Mouse (Mus musculus) T-cell, adult 2 months (primary cell): ENCODE measurements around the gene Rad18.
"Not testable (repeated sequence)": the region's sequence is repeated elsewhere in the genome, so short reads cannot be mapped to it uniquely, and the experiment has no call there.

Experiments used
- DNase-seq: peaks from one replicate; pipeline ENCODE4 v3.0.0; 2022; ENCODE audit warnings: low spot score

Gene Rad18

GRCm38 (mm10) chr6:112696056-112696950 lies at the start of gene Rad18:
Gene Rad18 (minus strand): TSS chr6:112696686.
- peak; percentile 92 for DNase-seq

- DNase-seq: no peak
Observed at GRCm38 (mm10) chr6:112742297-112742696, 45.8 kb upstream of the Rad18 start.

- no peak for DNase-seq
Observed at GRCm38 (mm10) chr6:112741766-112742165, 45.3 kb upstream of the Rad18 start.

GRCm38 (mm10) chr6:112739635-112740034 lies 43.1 kb upstream of the Rad18 start:
- no peak for DNase-seq

- no peak for DNase-seq
Observed at GRCm38 (mm10) chr6:112738924-112739323, 42.4 kb upstream of the Rad18 start.

- DNase-seq: no peak
Observed at GRCm38 (mm10) chr6:112736471-112736870, 40.0 kb upstream of the Rad18 start.

- DNase-seq: no peak
Observed at GRCm38 (mm10) chr6:112735054-112735453, 38.6 kb upstream of the Rad18 start.

- DNase-seq: no peak
Observed at GRCm38 (mm10) chr6:112733942-112734341, 37.5 kb upstream of the Rad18 start.

GRCm38 (mm10) chr6:112732434-112732833 lies 35.9 kb upstream of the Rad18 start:
- no peak for DNase-seq

GRCm38 (mm10) chr6:112731386-112731785 lies 34.9 kb upstream of the Rad18 start:
- no peak for DNase-seq

GRCm38 (mm10) chr6:112728760-112729422 lies 32.4 kb upstream of the Rad18 start:
- no peak for DNase-seq

GRCm38 (mm10) chr6:112725468-112725867 lies 29.0 kb upstream of the Rad18 start:
- DNase-seq: no peak

- DNase-seq: no peak
Observed at GRCm38 (mm10) chr6:112720409-112721080, 24.1 kb upstream of the Rad18 start.

- no peak for DNase-seq
Observed at GRCm38 (mm10) chr6:112719983-112720382, 23.5 kb upstream of the Rad18 start.

GRCm38 (mm10) chr6:112717168-112717567 lies 20.7 kb upstream of the Rad18 start:
- no peak for DNase-seq

- DNase-seq: no peak
Observed at GRCm38 (mm10) chr6:112713951-112714350, 17.5 kb upstream of the Rad18 start.

GRCm38 (mm10) chr6:112702296-112702695 lies 5.8 kb upstream of the Rad18 start:
- not testable (repeated sequence) for DNase-seq

GRCm38 (mm10) chr6:112700392-112700791 lies 3.9 kb upstream of the Rad18 start:
- peak; percentile 16 for DNase-seq

GRCm38 (mm10) chr6:112699115-112699514 lies 2.6 kb upstream of the Rad18 start:
- no peak for DNase-seq

GRCm38 (mm10) chr6:112694492-112694891 lies 2.0 kb downstream of the Rad18 start:
- no peak for DNase-seq

GRCm38 (mm10) chr6:112691523-112691922 lies 5.0 kb downstream of the Rad18 start:
- no peak for DNase-seq

GRCm38 (mm10) chr6:112688033-112688432 lies 8.5 kb downstream of the Rad18 start:
- DNase-seq: no peak

- DNase-seq: no peak
Observed at GRCm38 (mm10) chr6:112686485-112686884, 10.0 kb downstream of the Rad18 start.
